Comparison of ENCODE assay signal across 8 mouse cellular contexts in the genomic region with DNA sequence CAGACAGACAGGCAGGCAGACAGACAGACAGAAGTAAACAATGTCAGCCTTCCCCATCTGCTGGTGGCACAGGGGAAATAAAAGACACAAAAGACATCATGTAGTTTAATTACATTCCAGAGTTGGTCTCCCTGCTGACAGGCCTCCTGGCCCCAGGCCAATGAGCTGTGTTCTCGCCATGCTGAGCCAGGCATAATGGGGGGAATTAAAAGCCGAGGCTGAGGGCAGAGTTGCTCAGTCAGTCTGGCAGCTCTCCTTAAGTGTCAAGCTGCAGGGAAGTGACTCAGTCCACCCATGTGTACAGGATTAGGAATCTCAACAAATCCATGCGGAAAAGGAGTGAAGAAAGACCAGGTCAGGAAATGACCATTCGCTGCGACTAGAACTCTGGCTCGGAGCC.
DNase-seq lines count a peak whose midpoint lies in the region.

No protein-coding gene starts in this region.

- intact Hi-C loops in heart, postnatal 10 days (cut with DNase I): no loop called here

- peak; percentile 5 for DNase-seq in 3T3-L1 (ENCODE audit: low read depth, low spot score)
- peak; percentile 5 to 22 for DNase-seq in adrenal gland, postnatal 4 days (ENCODE audit: low spot score in 2 of 2)
- peak; percentile 10 for DNase-seq in fat pad, adult 2 months (ENCODE audit: extremely low read depth, low read depth, low spot score)
- DNase-seq in heart, postnatal 10 days: peak; percentile 56 to 67
- DNase-seq in layer of hippocampus, adult 18-20 months (ENCODE audit: low spot score in 2 of 2): peak; percentile 31 to 69
- peak; percentile 15 for DNase-seq in lung, postnatal 36 days
- DNase-seq in skeletal muscle tissue, adult 2 months (ENCODE audit: low read depth, low spot score): peak; percentile 32
- DNase-seq in spleen, postnatal 10 days (ENCODE audit: low spot score in 2 of 2): no peak

Comparison
In these comparisons a context has a peak if more than half of its experiments do, and no peak if none do; other contexts are left out.
1. DNase-seq: peak in 3T3-L1 (single experiment), adrenal gland, postnatal 4 days (2 of 2), fat pad, adult 2 months (single experiment), heart, postnatal 10 days (2 of 2), layer of hippocampus, adult 18-20 months (2 of 2), lung, postnatal 36 days (single experiment) and skeletal muscle tissue, adult 2 months (single experiment); none in spleen, postnatal 10 days (0 of 2).